In the genomic region with DNA sequence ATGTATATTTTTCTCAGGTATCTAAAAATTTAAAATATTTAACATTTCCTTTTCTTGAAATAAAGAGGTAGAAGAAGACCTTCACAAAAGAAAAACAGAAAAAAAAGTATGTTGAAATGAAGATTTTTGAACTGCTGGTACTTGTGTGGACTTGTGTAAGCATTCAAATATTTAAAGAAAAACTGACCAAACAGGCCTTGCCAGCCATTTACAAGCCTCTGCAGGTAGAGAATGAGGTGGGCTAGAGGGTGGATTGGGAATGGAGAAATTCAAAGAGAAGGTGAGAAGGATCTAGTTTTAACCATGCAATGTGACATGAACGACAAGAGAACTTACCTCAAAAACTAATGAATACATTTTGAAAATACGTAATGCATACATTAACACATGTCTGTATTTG, we compare ENCODE assay signal across 30 mouse cellular contexts. TPM values are rescaled to one million over a fixed set of nuclear protein-coding genes. Genes with fewer than 3 reads are reported as not detected.
DNase-seq lines count a peak whose midpoint lies in the region; ATAC-seq lines count a peak whose summit lies in the region.
"Had no signal": no experiment of that assay in that cellular context is flagged by ENCODE, and none has a peak within 500 bp of the region (broad histone marks: within the 10 kb centered on the region; RNA-seq: fewer than 3 reads in every experiment).

No protein-coding gene starts in this region.

- H3K27me3 ChIP-seq in lung, embryonic 16.5 days (ENCODE audit: control insufficient read depth, insufficient read depth, low read depth, low read length): no peaks in the 10 kb centered on the region
- H3K27me3 ChIP-seq: CH12.LX; embryonic facial prominence, embryonic 15.5 days; heart, embryonic 12.5 days; heart, embryonic 15.5 days; Patski had no signal

- no peak; the same call in 1 of the 2 replicates for ATAC-seq in lung, embryonic 16.5 days (ENCODE audit: low read depth)
- ATAC-seq: forebrain, embryonic 14.5 days; forebrain, postnatal 0 days; hindbrain, postnatal 0 days; inflammation-experienced regulatory T-cells, adult 6 months; Patski had no signal

- H3K27ac ChIP-seq in lung, embryonic 16.5 days (ENCODE audit: low read length): peak overlapping the region; percentile 67
- H3K27ac ChIP-seq: embryonic facial prominence, embryonic 15.5 days; gastrocnemius, adult 2 months; heart, embryonic 15.5 days; hindbrain, embryonic 14.5 days; hindbrain, postnatal 0 days had no signal

- H3K9me3 ChIP-seq in lung, embryonic 16.5 days (ENCODE audit: control insufficient read depth, low read length): 0 out of 2 replicates have a peak, but pooled peaks cover 2% of the 10 kb centered on the region
- H3K9me3 ChIP-seq: embryonic facial prominence, embryonic 15.5 days; heart, embryonic 12.5 days; heart, embryonic 15.5 days had no signal

- H3K9ac ChIP-seq in lung, embryonic 16.5 days (ENCODE audit: low read length): no peak overlapping the region
- H3K9ac ChIP-seq: embryonic facial prominence, embryonic 15.5 days; forebrain, postnatal 0 days; heart, embryonic 12.5 days; heart, embryonic 15.5 days; hindbrain, embryonic 14.5 days had no signal

- H3K4me2 ChIP-seq in lung, embryonic 16.5 days (ENCODE audit: low read depth, low read length): no peak overlapping the region
- H3K4me2 ChIP-seq: embryonic facial prominence, embryonic 15.5 days; heart, embryonic 12.5 days; heart, embryonic 15.5 days; hindbrain, embryonic 14.5 days had no signal

- no peaks in the 10 kb centered on the region for H3K36me3 ChIP-seq in lung, embryonic 16.5 days (ENCODE audit: control insufficient read depth, insufficient read depth, low read length)
- H3K36me3 ChIP-seq: embryonic facial prominence, embryonic 15.5 days; G1E; heart, embryonic 15.5 days had no signal

- no peaks in the 10 kb centered on the region; the same call in 1 of the 2 replicates for H3K4me1 ChIP-seq in lung, embryonic 16.5 days (replicated peaks; ENCODE audit: control insufficient read depth, insufficient read depth, low read length)
- H3K4me1 ChIP-seq: embryonic facial prominence, embryonic 15.5 days had no signal

- no peak overlapping the region for H3K4me3 ChIP-seq in lung, embryonic 16.5 days (ENCODE audit: low read length)
- H3K4me3 ChIP-seq: embryonic facial prominence, embryonic 15.5 days; gastrocnemius, adult 2 months; heart, embryonic 12.5 days; heart, embryonic 15.5 days had no signal

- 61% methylated on average over 2 of the region's 2 CpGs for WGBS in lung, embryonic 16.5 days

- peak; percentile 45 for DNase-seq in heart, adult 11 months
- no peak for DNase-seq in heart, postnatal 36 days
- no peak for DNase-seq in lung, postnatal 25 days (ENCODE audit: low spot score)
- peak; percentile 53 for DNase-seq in urinary bladder, postnatal 14 days (ENCODE audit: low spot score)
- DNase-seq in urinary bladder, postnatal 36 days (ENCODE audit: low spot score in 2 of 2): no peak
- DNase-seq: adrenal gland, adult 2 months; adrenal gland, postnatal 14 days; B cell, adult 2 months; cerebellum, adult 11 months; cerebellum, adult 2 months; cerebellum, adult 9-11 months; cerebellum, postnatal 25 days; forebrain, postnatal 0 days; gastrocnemius, adult 2 months; gastrocnemius, postnatal 14 days; heart, adult 18-20 months; heart, postnatal 10 days; heart, postnatal 4 days had no signal

- intact Hi-C loops in heart, postnatal 36 days (cut with DNase I): no loop called here

RNA-seq across cellular contexts. Expression of gene Tead1, which starts 9.1 kb away (rescaled TPM):
- total RNA-seq in heart, postnatal 36 days (2021): 100 to 1,000 TPM; 157 to 186 TPM
- 20.1 and 22.5 TPM in 2 replicates for polyA plus RNA-seq in lung, embryonic 16.5 days (2015; fragmentation: Nextera tagmentation; extraction: Ambion mirVana)
- total RNA-seq: CH12.LX; common myeloid progenitor, adult 5-6 weeks had no signal
- polyA plus RNA-seq: G1E had no signal

Comparison
In these comparisons a context has a peak if more than half of its experiments do, and no peak if none do; other contexts are left out.
1. DNase-seq: peak in heart, adult 11 months (single experiment) and urinary bladder, postnatal 14 days (single experiment); none in heart, postnatal 36 days (0 of 2), lung, postnatal 25 days (single experiment) and urinary bladder, postnatal 36 days (0 of 2).